Mouse (Mus musculus) B cell, adult (primary cell): ENCODE data around the gene Skint3. TPM values are rescaled to one million over a fixed set of nuclear protein-coding genes. Genes with fewer than 3 reads are reported as not detected.

Source experiments
- total RNA-seq: library from RNA; stranded (reverse); gene quantifications from 4 replicates; pipeline ENCODE4 v1.2.4, GENCODE M21; 2023; ENCODE audit not compliant: inconsistent age

Skint3 gene
- total RNA-seq, result not detected in 4 replicates

DNA sequence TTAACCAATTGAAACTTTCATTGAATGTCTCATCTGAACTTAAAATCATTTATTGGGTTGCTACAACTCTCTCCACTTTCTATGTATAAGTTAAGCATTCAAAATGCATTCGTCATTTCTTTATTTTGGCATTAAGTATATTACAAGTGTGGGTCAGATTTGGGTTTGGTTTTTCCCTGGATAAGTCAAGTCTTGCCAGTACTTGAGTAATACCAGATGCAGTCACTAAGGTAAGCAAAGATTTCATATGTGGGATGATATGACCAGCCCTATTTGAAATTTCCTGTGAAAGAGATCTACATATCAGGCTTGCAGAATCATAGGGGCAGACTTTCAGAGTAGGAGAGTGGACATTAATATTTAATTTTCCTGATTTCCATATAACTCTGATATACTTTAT, at the start of gene Skint3:
Gene Skint3 (plus strand): TSS at position 301 of the 400 bp plus-strand sequence.

Other genes with a start within 250 kb of the Skint3 start
- gene Skint1, start 226.0 kb upstream of the Skint3 start, total RNA-seq, result not detected in 4 replicates
- gene Skint4, start 160.2 kb upstream of the Skint3 start, total RNA-seq, result not detected in 4 replicates
- not detected in 4 replicates for gene Skint9, start 201.7 kb downstream of the Skint3 start, total RNA-seq